Mouse (Mus musculus) hindbrain, embryonic 14.5 days (tissue): ENCODE data around the gene Ppl. TPM values are rescaled to one million over a fixed set of nuclear protein-coding genes. Genes with fewer than 3 reads are reported as not detected.

Experiments used
- ATAC-seq: fragments of 200-750 bp; cut with Nextera tagmentation; 2 replicates; pipeline ENCODE4 v1.8.0; 2017; ENCODE audit warnings: moderate number of reproducible peaks, mild to moderate bottlenecking, moderate TSS enrichment, moderate library complexity; ENCODE audit not compliant: low FRiP score
- DNase-seq: peaks from one replicate; pipeline ENCODE4 v3.0.0-alpha.2; 2015; ENCODE audit warnings: low spot score
- H3K27ac ChIP-seq: fragments of 300-500 bp; sonication (generic); 2 replicates; pipeline ENCODE4 v1.5.1; 2014; ENCODE audit warnings: mild to moderate bottlenecking, moderate library complexity
- H3K27me3 ChIP-seq: fragments of 300-500 bp; sonication (generic); 2 replicates; pipeline ENCODE4 v1.6.1; 2014; ENCODE audit warnings: mild to moderate bottlenecking, low read length, mixed read lengths; ENCODE audit not compliant: control insufficient read depth, insufficient read depth
- H3K36me3 ChIP-seq: fragments of 300-500 bp; sonication (generic); replicated peaks from 2 replicates; pipeline ENCODE4 v1.6.1; 2014; ENCODE audit not compliant: control insufficient read depth, insufficient read depth
- H3K4me1 ChIP-seq: fragments of 300-500 bp; sonication (generic); replicated peaks from 2 replicates; pipeline ENCODE4 v1.6.1; 2014; ENCODE audit warnings: antibody characterized with exemption, low read length, mixed read lengths; ENCODE audit not compliant: control insufficient read depth, insufficient read depth
- H3K4me2 ChIP-seq: fragments of 300-500 bp; sonication (generic); replicated peaks from 2 replicates; pipeline ENCODE4 v1.6.1; 2014; ENCODE audit warnings: mild to moderate bottlenecking, moderate library complexity
- H3K4me3 ChIP-seq: fragments of 300-500 bp; sonication (generic); replicated peaks from 2 replicates; pipeline ENCODE4 v1.5.1; 2014; ENCODE audit warnings: mild to moderate bottlenecking, low read length
- H3K9ac ChIP-seq: fragments of 300-500 bp; sonication (generic); 2 replicates; pipeline ENCODE4 v1.6.1; 2014
- H3K9me3 ChIP-seq: fragments of 300-500 bp; sonication (generic); 2 replicates; pipeline ENCODE4 v1.6.1; 2016; ENCODE audit warnings: low read length; ENCODE audit not compliant: control insufficient read depth
- WGBS: fragments of 180-500 bp; shearing (Covaris S2); extraction: QIAGEN DNeasy Blood & Tissue Kit; methylation state at CpG from one replicate; pipeline ENCODE4 v1.1.7; 2014; 5-methylcytosine and 5-hydroxymethylcytosine counted together
- polyA plus RNA-seq: library from polyadenylated mRNA; unstranded; fragments of >200 nt; fragmentation: Nextera tagmentation; extraction: Ambion mirVana; gene quantifications from 2 replicates; pipeline ENCODE4 v1.2.1, GENCODE M21; 2014

Ppl gene
- polyA plus RNA-seq: 0.09 and 0.29 TPM in 2 replicates

- H3K9me3 ChIP-seq: no peaks in the 10 kb centered on the region
- no peak within 1 kb of the TSS for H3K9ac ChIP-seq
- no peaks in the 10 kb centered on the region for H3K4me1 ChIP-seq
- peak within 1 kb of the TSS; percentile 39 for H3K4me2 ChIP-seq
- no peaks in the 10 kb centered on the region for H3K36me3 ChIP-seq
- DNase-seq (no peak), ATAC-seq (no peak)
- H3K27ac ChIP-seq: no peak within 1 kb of the TSS
- under 1% methylated on average over 30 of the region's 39 CpGs for WGBS
- peak within 1 kb of the TSS; percentile 21 for H3K4me3 ChIP-seq
- peaks cover 61% of the 10 kb centered on the region for H3K27me3 ChIP-seq
Measured at GRCm38 (mm10) chr16:5132401-5132801, at the start of gene Ppl. Gene Ppl, minus strand, starts transcription at chr16:5132421.

- no peak for ATAC-seq
- WGBS: 93% methylated on average over 6 of the region's 6 CpGs
- no peak for DNase-seq
- no peaks in the 10 kb centered on the region for H3K27me3 ChIP-seq
- H3K4me2 ChIP-seq: no peak overlapping the region
- no peaks in the 10 kb centered on the region for H3K4me1 ChIP-seq
- no peaks in the 10 kb centered on the region for H3K36me3 ChIP-seq
- no peaks in the 10 kb centered on the region for H3K9me3 ChIP-seq
- H3K9ac ChIP-seq: no peak overlapping the region
- no peak overlapping the region for H3K4me3 ChIP-seq
- no peak overlapping the region for H3K27ac ChIP-seq
Measured at GRCm38 (mm10) chr16:5172636-5173035, 40.4 kb upstream of the Ppl start.

- Histone ChIP-seq H3K27me3 (no peaks in the 10 kb centered on the region), H3K9me3 (no peaks in the 10 kb centered on the region), H3K4me1 (no peaks in the 10 kb centered on the region), H3K36me3 (no peaks in the 10 kb centered on the region), H3K9ac (no peak overlapping the region), H3K4me3 (no peak overlapping the region), H3K27ac (no peak overlapping the region), H3K4me2 (no peak overlapping the region)
- DNase-seq (no peak), ATAC-seq (no peak)
- WGBS: 83% methylated on average over 5 of the region's 5 CpGs
Measured at GRCm38 (mm10) chr16:5168829-5169228, 36.6 kb upstream of the Ppl start.

- Histone ChIP-seq H3K9ac (no peak overlapping the region), H3K27ac (no peak overlapping the region), H3K4me1 (no peaks in the 10 kb centered on the region), H3K27me3 (no peaks in the 10 kb centered on the region), H3K9me3 (no peaks in the 10 kb centered on the region), H3K36me3 (no peaks in the 10 kb centered on the region), H3K4me2 (no peak overlapping the region), H3K4me3 (no peak overlapping the region)
- no peak for ATAC-seq
- WGBS: 91% methylated on average over 2 of the region's 2 CpGs
- no peak for DNase-seq
Measured at GRCm38 (mm10) chr16:5168038-5168437, 35.8 kb upstream of the Ppl start.

DNA sequence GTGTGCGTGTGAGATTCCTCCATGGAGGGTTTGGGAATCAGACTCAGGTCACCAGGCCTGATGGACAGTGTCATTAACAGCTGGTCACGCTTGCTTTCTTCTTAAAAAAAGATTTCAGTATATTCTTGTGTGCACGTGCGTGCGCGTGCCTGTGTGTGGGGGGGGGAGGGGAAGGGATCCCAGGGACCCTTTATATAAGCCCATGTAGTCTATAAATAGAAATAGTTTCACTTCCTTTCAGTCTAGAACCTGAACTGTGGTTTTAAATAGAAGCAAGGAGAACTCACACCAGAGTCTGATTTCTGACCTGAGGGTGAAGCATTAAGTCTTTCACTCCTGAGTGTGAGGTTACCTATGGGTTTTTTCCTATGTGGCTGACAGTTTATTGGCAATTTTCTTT, 32.1 kb upstream of the Ppl start:
- no peak overlapping the region for H3K4me2 ChIP-seq
- H3K36me3 ChIP-seq: no peaks in the 10 kb centered on the region
- 68% methylated on average over 6 of the region's 6 CpGs for WGBS
- H3K9me3 ChIP-seq: no peaks in the 10 kb centered on the region
- H3K4me1 ChIP-seq: no peaks in the 10 kb centered on the region
- H3K4me3 ChIP-seq: no peak overlapping the region
- H3K27me3 ChIP-seq: no peaks in the 10 kb centered on the region
- no peak overlapping the region for H3K27ac ChIP-seq
- no peak overlapping the region for H3K9ac ChIP-seq
- ATAC-seq (no peak), DNase-seq (no peak)

- DNase-seq (no peak), ATAC-seq (no peak)
- Histone ChIP-seq H3K36me3 (no peaks in the 10 kb centered on the region), H3K27ac (no peak overlapping the region), H3K4me3 (no peak overlapping the region), H3K4me2 (no peak overlapping the region), H3K9me3 (no peaks in the 10 kb centered on the region), H3K27me3 (no peaks in the 10 kb centered on the region), H3K9ac (no peak overlapping the region), H3K4me1 (no peaks in the 10 kb centered on the region)
- 77% methylated on average over 8 of the region's 8 CpGs for whole genome bisulfite sequencing
Measured at GRCm38 (mm10) chr16:5159248-5159647, 27.0 kb upstream of the Ppl start.

DNA sequence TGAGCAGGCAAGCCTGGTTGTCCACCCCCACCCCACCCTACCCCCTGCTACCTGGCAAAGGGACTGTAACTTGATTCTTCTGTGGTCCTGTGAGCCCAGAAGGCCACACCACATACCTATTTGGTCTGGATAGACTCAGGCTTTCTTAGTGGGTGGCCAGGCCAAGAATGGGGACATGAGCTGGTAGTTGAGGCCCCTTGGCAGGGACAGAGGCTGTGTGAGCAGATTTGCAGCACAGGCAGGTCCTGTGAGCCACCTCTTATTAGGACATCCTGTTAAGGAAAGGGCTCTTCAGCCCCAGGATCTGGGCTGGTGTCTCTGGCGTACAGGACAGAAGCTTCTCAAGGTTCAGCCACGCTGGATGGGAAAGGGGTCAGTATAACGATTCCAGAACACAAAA, 24.9 kb upstream of the Ppl start:
- Histone ChIP-seq H3K27me3 (no peaks in the 10 kb centered on the region), H3K27ac (no peak overlapping the region), H3K36me3 (no peaks in the 10 kb centered on the region), H3K4me2 (no peak overlapping the region), H3K9ac (no peak overlapping the region), H3K9me3 (no peaks in the 10 kb centered on the region), H3K4me1 (peaks cover 15% of the 10 kb centered on the region), H3K4me3 (no peak overlapping the region)
- ATAC-seq (no peak), DNase-seq (no peak)
- 88% methylated on average over 3 of the region's 3 CpGs for WGBS

DNA sequence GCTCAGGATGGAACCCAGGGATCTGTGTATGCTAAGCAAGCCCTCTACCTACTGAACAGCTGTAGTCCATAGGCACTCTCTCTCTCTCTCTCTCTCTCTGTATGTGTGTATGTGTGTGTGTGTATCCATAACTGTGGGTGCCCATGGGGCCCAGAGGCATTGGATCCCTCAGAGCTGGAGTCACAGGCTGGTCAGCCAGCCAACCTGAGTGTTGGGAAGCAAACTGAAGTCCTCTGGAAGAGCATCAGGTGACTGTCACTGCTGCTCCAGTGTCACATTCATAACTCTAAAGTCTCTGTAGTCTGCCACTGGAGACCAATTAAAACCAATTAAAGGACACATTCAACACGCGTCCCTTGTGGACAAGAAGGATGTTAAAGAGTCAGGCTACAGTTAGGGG, 24.3 kb upstream of the Ppl start:
- Histone ChIP-seq H3K9ac (no peak overlapping the region), H3K4me1 (peaks cover 15% of the 10 kb centered on the region), H3K9me3 (no peaks in the 10 kb centered on the region), H3K4me3 (no peak overlapping the region), H3K27ac (no peak overlapping the region), H3K27me3 (no peaks in the 10 kb centered on the region), H3K4me2 (no peak overlapping the region), H3K36me3 (no peaks in the 10 kb centered on the region)
- DNase-seq (no peak), ATAC-seq (no peak)
- WGBS: 69% methylated on average over 2 of the region's 2 CpGs

GRCm38 (mm10) chr16:5155014-5155413, 22.8 kb upstream of the Ppl start:
- no peak overlapping the region for H3K9ac ChIP-seq
- no peak overlapping the region for H3K4me2 ChIP-seq
- ATAC-seq: no peak
- H3K27me3 ChIP-seq: no peaks in the 10 kb centered on the region
- whole genome bisulfite sequencing: 62% methylated on average over 3 of the region's 3 CpGs
- no peak overlapping the region for H3K4me3 ChIP-seq
- H3K9me3 ChIP-seq: no peaks in the 10 kb centered on the region
- no peak for DNase-seq
- no peaks in the 10 kb centered on the region for H3K36me3 ChIP-seq
- peaks cover 15% of the 10 kb centered on the region for H3K4me1 ChIP-seq
- H3K27ac ChIP-seq: no peak overlapping the region
